ENCODE assay signal across 8 mouse cellular contexts in the genomic region with DNA sequence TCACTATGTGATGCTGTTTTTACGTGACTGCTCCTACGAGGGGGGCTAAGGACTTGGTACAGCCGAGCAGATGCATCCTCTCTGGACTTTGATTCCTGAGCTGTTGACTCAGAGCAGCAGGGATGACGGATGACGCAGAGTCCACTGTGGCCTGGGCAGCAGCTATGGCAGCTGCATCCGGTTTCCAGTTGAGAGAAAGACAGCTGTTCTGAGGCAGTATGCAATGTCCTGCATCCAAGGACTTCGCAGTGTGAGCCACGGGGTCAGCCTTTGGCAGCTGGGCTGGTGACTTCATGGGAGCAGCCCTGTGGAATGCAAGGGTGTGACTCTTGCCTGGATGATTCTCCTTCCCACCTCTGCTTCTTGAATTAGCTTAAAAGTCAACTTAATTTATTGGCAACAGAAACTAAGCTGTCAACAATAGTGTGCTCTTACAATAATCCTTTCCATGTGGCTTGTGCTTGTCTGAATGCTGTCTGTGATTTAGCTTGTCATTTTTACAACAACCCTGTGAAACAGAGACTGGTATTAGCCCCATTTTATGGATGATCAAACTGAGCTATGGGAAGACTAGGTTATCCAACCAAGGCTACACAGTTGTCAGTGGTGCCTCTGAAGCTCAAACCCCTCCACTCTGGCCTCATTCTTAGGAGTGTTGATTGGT. TPM values are rescaled to one million over a fixed set of nuclear protein-coding genes. Genes with fewer than 3 reads are reported as not detected.
DNase-seq lines count a peak whose midpoint lies in the region; TF ChIP-seq lines count a peak whose summit lies in the region.

No protein-coding gene starts in this region.

- peak; percentile 35; the same call in 1 of the 2 replicates for TF ChIP-seq POLR2A in heart, adult 2 months (IDR thresholded peaks at IDR 0.05; ENCODE audit: insufficient read depth, low read depth, low read length)

- H3K27me3 ChIP-seq in heart, adult 2 months (ENCODE audit: control insufficient read depth, insufficient read depth, low read length) = no peaks in the 10 kb centered on the region

- peaks cover 1% of the 10 kb centered on the region for H3K4me1 ChIP-seq in heart, adult 2 months (ENCODE audit: control insufficient read depth, insufficient read depth, low read length)

- no peak for TF ChIP-seq CTCF in heart, adult 2 months (IDR thresholded peaks at IDR 0.05)

- TF ChIP-seq EP300 in heart, adult 2 months (IDR thresholded peaks at IDR 0.05; ENCODE audit: insufficient read depth, low read depth, low read length) = peak; percentile 96

- DNase-seq in MN1 (ENCODE audit: low spot score) = peak; percentile 70
- peak; percentile 83 to 84 for DNase-seq in adrenal gland, postnatal 36 days
- DNase-seq in heart, adult 2 months = peak; percentile 67 to 83
- peak; percentile 52 for DNase-seq in kidney, adult 9 months
- peak; percentile 72 for DNase-seq in lung, postnatal 10 days
- DNase-seq in layer of hippocampus, postnatal 36 days = no peak
- DNase-seq in thymus, postnatal 14 days = no peak
- DNase-seq in layer of hippocampus, postnatal 10 days (ENCODE audit: low spot score in 2 of 2) = no peak

- H3K9ac ChIP-seq in heart, adult 2 months (ENCODE audit: low read depth, low read length) = no peak overlapping the region

- intact Hi-C loops in heart, adult 2 months (cut with DNase I) = loop anchor here (2.0 to 10.0 kb wide), 3 partner anchors 90 to 230 kb away; partner anchors contain the start of gene Ptpn12

- H3K27ac ChIP-seq in heart, adult 2 months = no peak overlapping the region; the same call in 1 of the 2 replicates

- no peak overlapping the region for H3K4me3 ChIP-seq in heart, adult 2 months

- 23% methylated on average over 8 of the region's 8 CpGs for WGBS in heart, adult 2 months

- no peaks in the 10 kb centered on the region for H3K36me3 ChIP-seq in heart, adult 2 months (ENCODE audit: control insufficient read depth, insufficient read depth, low read length)

- no peaks in the 10 kb centered on the region for H3K79me2 ChIP-seq in heart, adult 2 months (replicated peaks; ENCODE audit: control insufficient read depth, insufficient read depth, low read length)

RNA-seq across cellular contexts. Expression of gene Gsap, which starts 41.4 kb away (rescaled TPM):
- total RNA-seq in adrenal gland, postnatal 36 days (2021) = 1 to 10 TPM; 4.4 TPM
- 1 to 10 TPM; 3.5 to 3.7 TPM for total RNA-seq in heart, adult 2 months (2021)
- polyA plus RNA-seq in heart, adult 2 months (2012; rRNA removed) = 1.7 and 4.7 TPM in 2 replicates
- total RNA-seq in layer of hippocampus, postnatal 36 days (2021) = 1 to 10 TPM; 7.6 to 8.6 TPM
- 10 to 100 TPM; 11.6 to 13.0 TPM for total RNA-seq in layer of hippocampus, postnatal 10 days (2021)

Comparison
In these comparisons a context has a peak if more than half of its experiments do, and no peak if none do; other contexts are left out.
1. DNase-seq: peak in MN1 (single experiment), adrenal gland, postnatal 36 days (2 of 2), heart, adult 2 months (2 of 2), kidney, adult 9 months (single experiment) and lung, postnatal 10 days (single experiment); none in layer of hippocampus, postnatal 36 days (0 of 2), thymus, postnatal 14 days (single experiment) and layer of hippocampus, postnatal 10 days (0 of 2).